Mouse (Mus musculus) midbrain, embryonic 15.5 days (tissue): ENCODE data around the gene Uqcrc2. TPM values are rescaled to one million over a fixed set of nuclear protein-coding genes. Genes with fewer than 3 reads are reported as not detected.

ENCODE experiments used
- ATAC-seq: fragments of 200-750 bp; cut with Nextera tagmentation; replicated peaks from 2 replicates; pipeline ENCODE4 v1.8.0; 2017; ENCODE audit warnings: moderate TSS enrichment
- H3K27ac ChIP-seq: fragments of 300-500 bp; sonication (generic); 2 replicates; pipeline ENCODE4 v1.5.1; 2015; ENCODE audit warnings: mild to moderate bottlenecking, inconsistent platforms
- H3K27me3 ChIP-seq: fragments of 300-500 bp; sonication (generic); replicated peaks from 2 replicates; pipeline ENCODE4 v1.6.1; 2015; ENCODE audit warnings: inconsistent platforms
- H3K36me3 ChIP-seq: fragments of 300-500 bp; sonication (generic); replicated peaks from 2 replicates; pipeline ENCODE4 v1.6.1; 2015; ENCODE audit warnings: inconsistent platforms
- H3K4me1 ChIP-seq: fragments of 300-500 bp; sonication (generic); 2 replicates; pipeline ENCODE4 v1.6.1; 2015; ENCODE audit warnings: inconsistent platforms
- H3K4me2 ChIP-seq: fragments of 300-500 bp; sonication (generic); 2 replicates; pipeline ENCODE4 v1.6.1; 2015; ENCODE audit warnings: inconsistent platforms, mild to moderate bottlenecking, moderate library complexity
- H3K4me3 ChIP-seq: fragments of 300-500 bp; sonication (generic); 2 replicates; pipeline ENCODE4 v1.5.1; 2015; ENCODE audit warnings: mild to moderate bottlenecking, inconsistent platforms
- H3K9ac ChIP-seq: fragments of 300-500 bp; sonication (generic); 2 replicates; pipeline ENCODE4 v1.6.1; 2015; ENCODE audit warnings: mild to moderate bottlenecking, inconsistent platforms
- H3K9me3 ChIP-seq: fragments of 300-500 bp; sonication (generic); 2 replicates; pipeline ENCODE4 v1.6.1; 2016; ENCODE audit warnings: inconsistent platforms
- WGBS: fragments of 180-500 bp; shearing (Covaris S2); methylation state at CpG from one replicate; pipeline ENCODE4 v1.1.7; 2015; ENCODE audit warnings: mixed read lengths; 5-methylcytosine and 5-hydroxymethylcytosine counted together
- polyA plus RNA-seq: library from polyadenylated mRNA; unstranded; fragments of >200 nt; fragmentation: Nextera tagmentation; extraction: Ambion mirVana; gene quantifications from 2 replicates; pipeline ENCODE4 v1.2.1, GENCODE M21; 2015

Uqcrc2 gene
- polyA plus RNA-seq, 1 experiment from 2014 or later = 204 TPM

GRCm38 (mm10) chr7:120662079-120662478 lies 27.1 kb downstream of the Uqcrc2 start:
- no peaks in the 10 kb centered on the region for H3K27me3 ChIP-seq
- H3K4me2 ChIP-seq = no peak overlapping the region
- no peak for ATAC-seq
- H3K4me3 ChIP-seq = no peak overlapping the region
- no peaks in the 10 kb centered on the region for H3K4me1 ChIP-seq
- no peaks in the 10 kb centered on the region for H3K9me3 ChIP-seq
- H3K27ac ChIP-seq = no peak overlapping the region
- WGBS = 98% methylated on average over 4 of the region's 4 CpGs
- peaks cover 25% of the 10 kb centered on the region for H3K36me3 ChIP-seq
- H3K9ac ChIP-seq = no peak overlapping the region

GRCm38 (mm10) chr7:120670153-120670875 lies 35.3 kb downstream of the Uqcrc2 start, which contains the start of gene Pdzd9:
Gene Pdzd9, minus strand, starts transcription at chr7:120670343.
- no peak within 1 kb of the TSS for H3K4me2 ChIP-seq

GRCm38 (mm10) chr7:120671271-120671670 lies 36.3 kb downstream of the Uqcrc2 start:
- H3K27ac ChIP-seq = no peak overlapping the region
- WGBS = 68% methylated on average over 2 of the region's 2 CpGs
- no peak overlapping the region for H3K4me2 ChIP-seq
- H3K4me3 ChIP-seq = no peak overlapping the region
- H3K9ac ChIP-seq = no peak overlapping the region
- ATAC-seq = no peak
- no peaks in the 10 kb centered on the region for H3K36me3 ChIP-seq
- H3K9me3 ChIP-seq = no peaks in the 10 kb centered on the region
- no peaks in the 10 kb centered on the region for H3K27me3 ChIP-seq
- peaks cover 4% of the 10 kb centered on the region for H3K4me1 ChIP-seq

More at GRCm38 (mm10) chr7:120670153-120670875, 35.3 kb downstream of the Uqcrc2 start, which contains the start of gene Pdzd9:
- H3K9me3 ChIP-seq = no peaks in the 10 kb centered on the region
- no peaks in the 10 kb centered on the region for H3K4me1 ChIP-seq
- 19% methylated on average over 14 of the region's 14 CpGs for WGBS
- H3K27me3 ChIP-seq = no peaks in the 10 kb centered on the region
- H3K27ac ChIP-seq = no peak within 1 kb of the TSS
- peak; percentile 76 for ATAC-seq
- no peak within 1 kb of the TSS for H3K4me3 ChIP-seq
- H3K9ac ChIP-seq = no peak within 1 kb of the TSS
- H3K36me3 ChIP-seq = no peaks in the 10 kb centered on the region

GRCm38 (mm10) chr7:120677001-120677643 lies 42.1 kb downstream of the Uqcrc2 start, which contains the start of gene Mosmo:
Gene Mosmo, plus strand, starts transcription at chr7:120677618.
- peak; percentile 97 for ATAC-seq
- Histone ChIP-seq H3K27me3 (no peaks in the 10 kb centered on the region), H3K4me3 (peak within 1 kb of the TSS; percentile 95), H3K4me1 (peaks cover 38% of the 10 kb centered on the region), H3K27ac (peak within 1 kb of the TSS; percentile 90), H3K4me2 (peak within 1 kb of the TSS; percentile 85), H3K9me3 (no peaks in the 10 kb centered on the region), H3K36me3 (no peaks in the 10 kb centered on the region), H3K9ac (peak within 1 kb of the TSS; percentile 96)
- WGBS = 1% methylated on average over 38 of the region's 44 CpGs

- Histone ChIP-seq H3K4me3 (peak overlapping the region; percentile 95), H3K9ac (peak overlapping the region; percentile 96), H3K36me3 (no peaks in the 10 kb centered on the region), H3K4me1 (peaks cover 38% of the 10 kb centered on the region), H3K4me2 (peak overlapping the region; percentile 85), H3K9me3 (no peaks in the 10 kb centered on the region), H3K27me3 (no peaks in the 10 kb centered on the region), H3K27ac (peak overlapping the region; percentile 90)
- 3% methylated on average over 42 of the region's 42 CpGs for WGBS
- ATAC-seq = peak; percentile 82
Observed at GRCm38 (mm10) chr7:120677764-120678531, 43.0 kb downstream of the Uqcrc2 start.

GRCm38 (mm10) chr7:120679023-120679422 lies 44.0 kb downstream of the Uqcrc2 start:
- Histone ChIP-seq H3K9ac (0 out of 2 replicates have a peak overlapping the region, but pooled peaks have one; percentile 6), H3K4me2 (peak overlapping the region; percentile 85), H3K36me3 (no peaks in the 10 kb centered on the region), H3K9me3 (no peaks in the 10 kb centered on the region), H3K4me3 (peak overlapping the region; percentile 95), H3K27me3 (no peaks in the 10 kb centered on the region), H3K4me1 (peaks cover 38% of the 10 kb centered on the region), H3K27ac (no peak overlapping the region)
- ATAC-seq = no peak
- 60% methylated on average over 8 of the region's 8 CpGs for WGBS

GRCm38 (mm10) chr7:120682002-120682401 lies 47.0 kb downstream of the Uqcrc2 start:
- H3K4me1 ChIP-seq = peaks cover 30% of the 10 kb centered on the region
- H3K36me3 ChIP-seq = no peaks in the 10 kb centered on the region
- no peak overlapping the region for H3K4me3 ChIP-seq
- ATAC-seq = no peak
- 85% methylated on average over 4 of the region's 4 CpGs for WGBS
- no peak overlapping the region for H3K9ac ChIP-seq
- H3K4me2 ChIP-seq = no peak overlapping the region
- no peaks in the 10 kb centered on the region for H3K27me3 ChIP-seq
- H3K27ac ChIP-seq = no peak overlapping the region
- H3K9me3 ChIP-seq = no peaks in the 10 kb centered on the region

GRCm38 (mm10) chr7:120684731-120685161 lies 49.8 kb downstream of the Uqcrc2 start:
- H3K36me3 ChIP-seq = no peaks in the 10 kb centered on the region
- no peak for ATAC-seq
- no peaks in the 10 kb centered on the region for H3K9me3 ChIP-seq
- no peak overlapping the region for H3K9ac ChIP-seq
- no peak overlapping the region for H3K4me3 ChIP-seq
- H3K27ac ChIP-seq = no peak overlapping the region
- H3K4me2 ChIP-seq = no peak overlapping the region
- no peaks in the 10 kb centered on the region for H3K27me3 ChIP-seq
- WGBS = 88% methylated on average over 2 of the region's 2 CpGs
- H3K4me1 ChIP-seq = peaks cover 12% of the 10 kb centered on the region

- WGBS = 84% methylated on average over 6 of the region's 6 CpGs
- Histone ChIP-seq H3K4me1 (peaks cover 8% of the 10 kb centered on the region), H3K4me2 (no peak overlapping the region), H3K36me3 (no peaks in the 10 kb centered on the region), H3K9ac (no peak overlapping the region), H3K4me3 (no peak overlapping the region), H3K27me3 (no peaks in the 10 kb centered on the region), H3K27ac (no peak overlapping the region), H3K9me3 (no peaks in the 10 kb centered on the region)
- no peak for ATAC-seq
Observed at GRCm38 (mm10) chr7:120685227-120685626, 50.3 kb downstream of the Uqcrc2 start.

GRCm38 (mm10) chr7:120690634-120691033 lies 55.7 kb downstream of the Uqcrc2 start:
- H3K27me3 ChIP-seq = no peaks in the 10 kb centered on the region
- ATAC-seq = no peak

GRCm38 (mm10) chr7:120693831-120694375 lies 58.9 kb downstream of the Uqcrc2 start:
- WGBS = 94% methylated on average over 5 of the region's 5 CpGs
- no peak for ATAC-seq
- no peak overlapping the region for H3K27ac ChIP-seq

More at GRCm38 (mm10) chr7:120690634-120691033, 55.7 kb downstream of the Uqcrc2 start:
- Histone ChIP-seq H3K4me3 (no peak overlapping the region), H3K36me3 (no peaks in the 10 kb centered on the region), H3K4me2 (no peak overlapping the region), H3K4me1 (0 out of 2 replicates have a peak, but pooled peaks cover 3% of the 10 kb centered on the region), H3K9ac (no peak overlapping the region), H3K27ac (no peak overlapping the region), H3K9me3 (no peaks in the 10 kb centered on the region)
- WGBS = 74% methylated on average over 4 of the region's 4 CpGs

GRCm38 (mm10) chr7:120695196-120695595 lies 60.2 kb downstream of the Uqcrc2 start:
- ATAC-seq = no peak
- 32% methylated on average over 6 of the region's 6 CpGs for WGBS
- Histone ChIP-seq H3K4me1 (0 out of 2 replicates have a peak, but pooled peaks cover 3% of the 10 kb centered on the region), H3K9me3 (no peaks in the 10 kb centered on the region), H3K36me3 (no peaks in the 10 kb centered on the region), H3K27me3 (no peaks in the 10 kb centered on the region), H3K27ac (no peak overlapping the region), H3K9ac (no peak overlapping the region), H3K4me2 (no peak overlapping the region), H3K4me3 (no peak overlapping the region)

More at GRCm38 (mm10) chr7:120693831-120694375, 58.9 kb downstream of the Uqcrc2 start:
- H3K9me3 ChIP-seq = no peaks in the 10 kb centered on the region
- 0 out of 2 replicates have a peak, but pooled peaks cover 3% of the 10 kb centered on the region for H3K4me1 ChIP-seq
- H3K9ac ChIP-seq = no peak overlapping the region
- no peaks in the 10 kb centered on the region for H3K27me3 ChIP-seq
- H3K4me3 ChIP-seq = no peak overlapping the region
- no peak overlapping the region for H3K4me2 ChIP-seq
- no peaks in the 10 kb centered on the region for H3K36me3 ChIP-seq
